Mouse (Mus musculus) G1E-ER4 (cell line): Measurements from ENCODE around the gene Fgf23. TPM values are rescaled to one million over a fixed set of nuclear protein-coding genes. Genes with fewer than 3 reads are reported as not detected.

Source experiments
- GATA1 ChIP-seq: IDR thresholded peaks from one replicate; pipeline ENCODE4 v1.8.0; 2012; ENCODE audit warnings: low read length, inconsistent platforms
- polyA plus RNA-seq: library from polyadenylated mRNA; stranded (reverse); fragments of >175 nt; gene quantifications from 2 replicates; pipeline ENCODE4 v1.2.3, GENCODE M21; 2012

Fgf23 gene
- polyA plus RNA-seq, 1 experiment = not detected

DNA sequence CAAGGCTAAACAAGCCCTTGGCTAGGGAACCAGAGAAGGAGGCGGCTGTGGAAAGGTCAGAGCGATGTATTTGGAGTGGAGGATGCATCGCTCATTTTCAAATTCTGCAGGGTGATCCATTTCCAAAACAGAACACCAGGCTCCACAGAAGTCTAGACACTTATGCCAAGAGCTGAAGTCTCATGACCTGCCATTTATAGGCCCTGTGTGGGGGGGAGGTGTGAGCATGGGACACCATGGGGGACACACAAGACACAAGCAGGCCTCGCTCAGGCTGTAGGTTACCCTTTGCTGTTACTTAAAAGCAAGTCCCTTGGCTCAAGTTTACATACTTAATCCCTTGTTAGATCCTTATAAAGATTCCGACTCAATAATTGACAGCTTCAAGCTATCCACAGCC, 33.5 kb downstream of the Fgf23 start:
- TF ChIP-seq GATA1 = no peak

DNA sequence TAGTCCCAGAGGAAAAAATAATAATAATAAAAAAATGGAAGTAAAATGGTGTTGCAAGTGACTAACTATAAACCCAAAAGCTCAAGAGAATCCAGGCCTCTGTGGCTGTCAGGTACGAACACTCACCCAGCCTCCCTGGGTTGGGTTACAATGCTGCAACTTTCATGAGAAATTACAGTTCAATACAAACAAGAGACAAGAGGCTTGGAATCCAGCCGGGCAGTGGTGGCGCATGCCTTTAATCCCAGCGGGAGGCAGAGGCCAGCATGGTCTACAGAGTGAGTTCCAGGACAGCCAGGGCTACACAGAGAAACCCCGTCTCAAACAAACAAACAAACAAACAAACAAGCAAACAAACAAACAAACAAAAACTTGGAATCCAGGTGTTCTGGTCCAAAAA, 34.0 kb downstream of the Fgf23 start:
- no peak for TF ChIP-seq GATA1

DNA sequence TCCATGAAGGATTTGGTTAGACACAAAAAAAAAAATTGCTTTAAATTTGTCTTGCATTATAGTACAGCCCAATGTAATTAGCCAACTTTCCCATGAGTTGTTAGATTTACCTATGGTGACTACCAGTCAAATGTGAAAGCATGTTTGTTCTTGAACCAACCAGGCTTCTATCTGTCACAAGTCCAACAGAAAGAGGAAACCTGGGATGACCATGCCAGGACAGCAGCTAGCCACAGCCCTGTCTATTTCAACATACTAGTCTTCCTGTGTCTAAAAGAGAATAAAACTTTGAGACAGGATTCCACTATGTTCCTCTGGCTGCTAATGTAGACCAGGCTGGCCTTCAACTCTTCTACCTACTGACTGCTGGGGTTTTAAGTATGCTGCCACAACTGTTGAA, 34.7 kb downstream of the Fgf23 start:
- TF ChIP-seq GATA1 = no peak

DNA sequence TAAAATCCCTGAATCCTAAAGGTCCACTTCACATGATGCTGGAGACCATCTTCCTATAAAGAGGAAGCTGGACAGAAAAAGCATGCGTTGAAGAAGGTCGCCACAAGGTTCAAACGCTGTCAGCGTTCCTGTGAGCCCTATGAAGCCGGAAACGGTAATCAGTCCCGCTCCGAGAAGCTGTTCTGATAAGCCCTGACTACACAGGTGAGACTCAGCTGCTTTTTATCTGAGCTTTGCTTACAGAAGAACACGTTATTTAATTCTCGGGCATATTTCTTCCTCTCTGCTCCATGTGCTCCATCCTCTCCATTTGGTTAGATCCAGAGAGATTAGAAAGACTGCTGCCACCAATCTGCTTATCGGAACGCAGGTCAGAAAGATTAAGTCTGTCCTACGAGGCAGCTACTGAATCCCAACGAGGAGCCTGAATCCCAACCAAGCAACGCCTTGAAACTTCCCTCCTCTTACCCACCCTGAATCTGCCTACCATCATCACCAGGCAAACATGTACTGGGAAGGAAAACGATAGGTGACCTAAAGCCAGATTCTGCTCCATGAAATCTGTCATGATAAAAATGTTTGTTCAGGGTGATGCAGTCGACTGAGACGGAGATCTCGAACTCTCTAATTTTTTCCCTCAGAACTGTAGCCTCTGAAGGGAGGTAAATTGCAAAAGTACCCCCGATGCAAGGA, 35.8 kb downstream of the Fgf23 start:
- TF ChIP-seq GATA1 = no peak

DNA sequence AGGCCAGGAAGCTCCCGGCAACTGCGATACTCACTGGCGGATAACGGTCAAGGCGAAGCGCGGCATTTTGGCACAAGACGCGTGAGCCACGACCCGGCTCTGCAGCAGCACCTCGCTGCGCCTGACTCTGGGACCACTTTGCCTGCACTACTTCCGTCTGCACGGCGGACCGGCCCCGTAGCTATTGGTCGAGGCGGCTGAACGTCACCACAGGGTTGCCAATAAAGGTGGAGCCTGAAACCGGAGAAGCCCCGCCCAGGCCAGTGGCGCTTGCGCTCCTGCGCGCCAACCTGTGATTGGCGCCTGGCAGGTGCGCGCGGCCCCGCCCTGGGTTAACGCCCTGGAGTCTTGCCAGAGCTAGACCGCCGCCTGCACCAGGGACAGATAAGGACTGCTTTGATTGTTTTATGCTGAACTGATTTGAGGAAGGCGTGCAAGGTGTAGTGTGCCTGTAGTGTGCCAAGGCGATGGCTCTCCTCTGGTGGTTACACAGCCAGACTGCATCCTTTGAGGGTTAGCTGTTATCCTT, 36.8 kb downstream of the Fgf23 start, which contains the start of gene Tigar:
Gene Tigar (minus strand): TSS at position 156 of the 529 bp plus-strand sequence.
- no peak for TF ChIP-seq GATA1

DNA sequence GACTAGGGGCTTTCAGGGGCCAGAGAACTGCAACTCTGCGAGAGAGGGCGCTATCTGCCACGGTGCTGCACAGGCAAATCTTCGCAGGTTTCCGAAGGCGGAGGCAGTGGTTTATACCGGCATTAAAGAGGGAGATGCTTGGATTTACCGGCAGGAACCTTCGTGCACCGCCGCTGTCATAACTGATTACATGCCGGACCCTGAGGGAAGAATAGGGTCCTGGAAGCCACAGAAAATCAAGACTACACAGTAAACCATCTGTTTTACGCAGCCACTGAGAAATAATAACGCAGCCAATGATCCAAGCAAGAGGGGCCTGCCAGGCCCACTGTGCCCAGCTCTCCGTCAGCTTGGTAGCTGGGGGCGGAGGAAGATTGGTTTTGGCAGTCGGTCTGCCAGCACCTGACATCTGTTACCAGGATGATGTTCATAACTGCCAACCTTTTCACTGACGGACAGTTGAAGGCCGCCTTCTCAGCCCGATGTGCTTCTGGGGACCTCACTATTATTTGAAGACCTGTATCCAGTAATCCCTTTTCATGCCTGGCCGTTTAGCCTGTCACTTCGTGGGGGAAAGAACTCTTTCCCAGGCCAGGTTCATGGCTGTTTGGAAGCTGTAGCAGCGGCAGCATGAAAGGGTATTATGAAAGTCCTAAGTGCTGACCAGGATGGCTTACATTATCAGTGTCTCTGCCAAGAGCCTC, 42.2 kb downstream of the Fgf23 start:
- TF ChIP-seq GATA1 = no peak

DNA sequence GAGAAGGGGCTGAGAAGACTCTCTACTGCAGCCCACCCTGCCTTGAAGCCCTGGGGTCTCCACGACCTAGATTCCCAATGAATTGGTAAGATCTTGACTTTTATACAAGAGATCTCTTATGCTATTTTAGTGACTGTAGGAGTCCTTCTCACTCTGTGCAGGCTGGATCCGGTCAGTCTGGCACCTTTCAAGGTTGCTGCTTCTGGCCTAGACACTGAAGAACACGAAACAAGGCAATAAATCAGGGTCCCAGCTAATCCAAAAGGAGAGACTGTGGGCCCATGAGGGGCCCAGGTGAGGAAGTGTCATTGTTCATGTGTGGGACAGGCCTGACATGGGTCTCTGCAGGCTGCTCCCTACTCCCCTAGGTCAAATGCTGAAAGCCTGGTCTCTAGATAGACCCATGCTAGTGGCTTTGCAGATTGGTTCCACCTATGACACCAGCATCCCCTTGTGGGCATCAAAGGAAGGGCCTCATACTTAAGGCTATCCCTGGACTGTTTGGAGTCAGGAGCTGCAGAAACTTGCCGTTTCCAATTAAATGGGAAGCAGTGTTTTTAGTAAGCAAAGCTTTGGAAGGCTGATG, 49.6 kb downstream of the Fgf23 start:
- TF ChIP-seq GATA1 = no peak

DNA sequence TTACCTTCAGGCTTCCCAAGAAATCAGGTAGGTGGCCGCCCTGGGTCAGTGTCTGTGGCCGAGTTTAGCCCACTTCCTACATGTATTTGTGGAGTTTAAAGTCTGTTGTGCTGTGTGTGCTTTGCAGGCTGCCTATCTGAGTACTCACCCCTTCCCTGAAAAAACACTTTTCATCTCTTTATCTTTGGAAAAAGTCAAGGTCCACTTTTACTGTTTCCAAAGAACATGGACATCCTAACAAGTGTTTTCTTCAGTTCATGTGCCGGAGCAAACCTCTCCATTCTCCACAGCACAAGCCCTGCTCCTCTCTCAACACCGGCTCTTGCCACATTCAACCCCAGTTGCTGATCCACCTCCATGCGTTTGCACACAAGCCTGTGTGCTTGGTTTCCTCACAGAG, 50.3 kb downstream of the Fgf23 start:
- no peak for TF ChIP-seq GATA1

DNA sequence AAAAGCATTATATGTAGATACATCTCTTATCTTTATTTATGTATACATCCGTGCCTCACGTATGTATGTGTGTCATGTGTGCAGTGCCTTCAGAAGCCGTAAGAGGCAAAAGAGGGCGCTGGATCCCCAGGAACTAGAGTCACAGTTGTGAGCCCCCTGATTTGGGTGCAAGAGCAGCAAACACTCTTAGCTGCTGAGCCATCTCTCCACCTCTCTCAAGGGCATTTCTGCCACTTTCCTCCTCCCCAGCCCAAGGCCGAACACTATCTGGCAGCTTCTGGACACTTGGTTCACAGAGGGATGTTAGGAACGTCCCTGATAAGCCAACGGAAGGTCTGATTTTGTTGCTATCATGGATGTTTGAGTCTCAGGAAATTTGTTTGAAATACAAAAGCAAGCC, 50.8 kb downstream of the Fgf23 start:
- no peak for TF ChIP-seq GATA1

DNA sequence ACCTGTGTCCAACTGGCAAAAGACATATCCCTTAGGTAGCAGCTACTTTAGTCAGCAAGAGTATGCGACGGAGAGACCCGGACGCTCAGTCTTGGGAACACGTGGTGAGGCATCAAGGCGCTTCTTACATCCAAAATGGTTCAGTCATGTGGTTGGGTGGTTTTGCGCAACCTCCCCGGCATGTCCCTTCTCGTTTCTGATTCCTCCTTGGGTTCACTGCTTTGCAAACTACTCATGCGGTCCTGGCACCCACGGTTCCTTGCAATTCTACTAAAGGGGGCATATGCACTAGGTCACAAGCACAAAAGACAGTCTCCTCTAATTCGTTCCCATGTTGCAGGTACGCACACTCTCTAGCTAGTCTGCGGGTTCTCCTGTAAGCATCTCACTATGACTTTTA, 57.0 kb downstream of the Fgf23 start:
- no peak for TF ChIP-seq GATA1

DNA sequence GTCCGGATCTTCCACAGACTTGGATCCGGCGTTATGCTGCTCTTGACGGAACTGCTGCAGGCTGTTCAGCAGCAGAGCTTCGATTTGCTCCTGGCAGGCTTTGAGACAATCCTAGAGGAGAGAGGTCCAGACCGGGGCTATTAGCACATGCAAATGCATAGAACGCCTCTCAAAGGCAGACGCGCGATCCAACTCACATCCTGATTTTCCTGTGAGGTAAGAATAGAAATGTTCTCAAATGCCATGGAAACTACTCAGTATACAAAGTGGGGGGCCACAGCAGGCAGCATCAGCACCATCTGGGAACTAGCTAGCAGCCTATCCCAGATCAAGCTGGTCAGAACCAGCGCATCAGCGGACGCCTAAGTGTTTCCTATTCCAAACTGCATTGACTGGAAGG, 57.7 kb downstream of the Fgf23 start:
- no peak for TF ChIP-seq GATA1

Other genes with a start within 250 kb of the Fgf23 start
- gene Ndufa9, start 223.8 kb upstream of the Fgf23 start, polyA plus RNA-seq = 4.4 and 5.1 TPM in 2 replicates
- not detected in 2 replicates for gene Akap3, start 219.8 kb upstream of the Fgf23 start, polyA plus RNA-seq
- not detected in 2 replicates for gene Dyrk4, start 151.1 kb upstream of the Fgf23 start, polyA plus RNA-seq
- 34.6 and 57.7 TPM in 2 replicates for gene Rad51ap1, start 133.3 kb upstream of the Fgf23 start, polyA plus RNA-seq
- 3.1 TPM in 2 replicates for gene D6Wsu163e, start 132.9 kb upstream of the Fgf23 start, polyA plus RNA-seq
- not detected in 2 replicates for gene Fgf6, start 57.3 kb upstream of the Fgf23 start, polyA plus RNA-seq
- gene Tigar, start 36.7 kb downstream of the Fgf23 start, polyA plus RNA-seq = 0.59 and 0.76 TPM in 2 replicates
- 304 and 778 TPM in 2 replicates for gene Ccnd2, start 79.3 kb downstream of the Fgf23 start, polyA plus RNA-seq